Mouse (Mus musculus): ENCODE measurements around the gene Swap70.

DNA sequence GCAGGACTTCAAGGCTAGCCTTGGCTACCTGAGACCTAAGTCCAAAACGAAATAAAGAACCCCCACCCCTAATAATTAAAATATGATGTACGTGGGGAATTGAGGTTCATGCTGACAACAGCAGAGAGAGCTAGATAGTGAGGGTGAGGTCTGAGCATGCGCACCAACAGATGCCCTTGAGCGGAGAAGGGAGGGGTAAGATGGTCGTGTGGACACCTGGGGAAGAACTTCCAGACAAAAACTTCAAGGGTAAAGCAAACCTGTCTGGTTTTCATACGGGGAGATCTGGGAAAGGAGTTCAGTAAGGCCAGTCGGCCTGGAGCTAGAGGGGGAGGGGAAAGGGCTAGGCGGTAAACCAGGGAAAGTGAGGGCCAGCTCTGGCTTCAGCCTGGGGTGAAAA is 40.1 kb upstream of the Swap70 start:
- TF ChIP-seq CTCF (IDR thresholded peaks at IDR 0.05 in 2 of 3, conservative IDR thresholded peaks at IDR 0.05 in 1 of 3; ENCODE audit: control insufficient read depth in 1 of 3, insufficient read depth in 1 of 3, low read depth in 2 of 3, low read length in 3 of 3, poor library complexity in 1 of 3, severe bottlenecking in 1 of 3) (no peak), ELF1 (IDR thresholded peaks at IDR 0.05; ENCODE audit: low read depth, low read length) (no peak), GABPA (IDR thresholded peaks at IDR 0.05; ENCODE audit: low read depth, low read length) (no peak), NRF1 (IDR thresholded peaks at IDR 0.05; ENCODE audit: insufficient read depth, low read depth, low read length, poor library complexity, severe bottlenecking) (no peak), POLR2A (IDR thresholded peaks at IDR 0.05; ENCODE audit: control insufficient read depth in 1 of 2, insufficient read depth in 1 of 2, low read depth in 1 of 2, low read length in 2 of 2, poor library complexity in 1 of 2) (no peak), TAL1 (IDR thresholded peaks at IDR 0.05; ENCODE audit: low read length) (no peak), RAD21 (IDR thresholded peaks at IDR 0.05; ENCODE audit: low read depth, low read length) (no peak)
